ENCODE assay signal across 13 mouse cellular contexts in the genomic region with DNA sequence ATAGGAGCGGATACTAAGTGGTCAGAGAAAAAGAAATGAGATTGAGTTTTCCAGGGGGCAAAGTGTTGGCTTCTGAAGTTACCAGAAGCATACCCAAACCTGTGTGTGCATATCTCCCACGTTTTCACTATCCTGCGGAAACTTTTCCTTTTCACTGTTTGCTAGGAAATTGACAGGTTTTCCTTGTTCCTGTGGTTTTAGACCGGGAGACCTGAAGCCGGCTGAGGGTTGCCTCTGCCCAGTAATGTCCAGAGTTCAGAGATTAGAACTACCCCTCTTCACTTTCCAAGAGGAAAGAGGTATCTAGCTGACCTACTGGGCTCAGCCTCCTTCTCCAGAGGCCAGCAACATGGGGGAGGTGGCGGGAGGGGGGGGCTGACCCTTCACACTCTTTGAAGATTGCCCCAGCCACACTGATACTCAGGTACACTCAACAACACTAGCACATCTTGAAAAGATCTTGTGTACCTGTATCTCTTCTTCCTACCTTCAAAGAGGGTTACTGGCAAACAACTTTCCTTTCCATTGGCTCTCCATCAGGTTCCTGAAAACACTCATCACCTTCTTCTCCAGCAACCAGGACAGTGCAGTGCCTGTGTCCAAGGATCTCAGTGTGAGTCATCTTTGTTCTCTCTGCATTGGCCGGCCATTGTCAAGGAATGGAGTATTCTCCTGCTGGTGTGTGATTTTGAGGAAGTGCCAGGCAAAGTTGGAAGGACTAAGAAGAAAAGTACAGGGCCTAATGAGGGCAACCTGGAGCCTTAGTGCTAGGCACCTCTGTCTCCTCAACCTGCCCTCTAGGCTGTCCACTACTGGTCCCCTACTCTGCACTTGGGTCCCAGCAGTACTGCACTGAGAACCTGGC. TPM values are rescaled to one million over a fixed set of nuclear protein-coding genes. Genes with fewer than 3 reads are reported as not detected.
DNase-seq lines count a peak whose midpoint lies in the region; ATAC-seq lines count a peak whose summit lies in the region.
"Had no signal": no experiment of that assay in that cellular context is flagged by ENCODE, and none has a peak within 500 bp of the region (broad histone marks: within the 10 kb centered on the region; RNA-seq: fewer than 3 reads in every experiment).

No protein-coding gene starts in this region.

- H3K4me1 ChIP-seq in neural tube, embryonic 15.5 days, result peaks cover 30% of the 10 kb centered on the region

- peaks cover 84% of the 10 kb centered on the region for H3K27me3 ChIP-seq in neural tube, embryonic 15.5 days (replicated peaks)
- H3K27me3 ChIP-seq in splenic B cell, adult 2 months (ENCODE audit: control insufficient read depth, insufficient read depth, low read length, poor library complexity, severe bottlenecking), result peaks cover 4% of the 10 kb centered on the region; the same call in 1 of the 2 replicates

- H3K4me3 ChIP-seq in neural tube, embryonic 15.5 days (replicated peaks), result no peak overlapping the region

- no peak overlapping the region for H3K9ac ChIP-seq in neural tube, embryonic 15.5 days (replicated peaks)
- H3K9ac ChIP-seq: liver, postnatal 0 days; midbrain, embryonic 12.5 days had no signal

- WGBS in neural tube, embryonic 15.5 days, result 2% methylated on average over 7 of the region's 7 CpGs

- H3K9me3 ChIP-seq in neural tube, embryonic 15.5 days (replicated peaks), result no peaks in the 10 kb centered on the region
- H3K9me3 ChIP-seq: midbrain, embryonic 12.5 days had no signal

- H3K27ac ChIP-seq in neural tube, embryonic 15.5 days (replicated peaks), result no peak overlapping the region
- H3K27ac ChIP-seq: midbrain, embryonic 12.5 days; stomach, postnatal 0 days had no signal

- intact Hi-C loops in heart, postnatal 14 days (cut with DNase I), result loop anchor here (5.0 to 10.0 kb wide), 3 partner anchors 228 to 1755 kb away; partner anchors contain the start of gene Rftn2
- intact Hi-C loops in heart, postnatal 36 days (cut with DNase I), result loop anchor here (5.0 to 10.0 kb wide), 4 partner anchors 228 to 1745 kb away; partner anchors contain the start of gene Mars2

- H3K4me2 ChIP-seq in neural tube, embryonic 15.5 days, result no peak overlapping the region

- DNase-seq in heart, adult 11 months, result peak; percentile 72
- no peak for DNase-seq in heart, postnatal 14 days
- peak; percentile 54 for DNase-seq in neural tube, embryonic 10.5 days (ENCODE audit: extremely low spot score, low spot score)
- peak; percentile 12 for DNase-seq in splenic B cell, adult 2 months (ENCODE audit: low read depth, low spot score)
- no peak for DNase-seq in cerebellum, adult 11-12 months
- DNase-seq in heart, postnatal 36 days, result no peak
- DNase-seq: left cerebral cortex, postnatal 4 days; liver, postnatal 0 days; right cerebral cortex, postnatal 25 days had no signal

- no peaks in the 10 kb centered on the region for H3K36me3 ChIP-seq in neural tube, embryonic 15.5 days
- no peaks in the 10 kb centered on the region for H3K36me3 ChIP-seq in splenic B cell, adult 2 months (ENCODE audit: control insufficient read depth, insufficient read depth, low read length, poor library complexity, severe bottlenecking)
- H3K36me3 ChIP-seq: midbrain, embryonic 12.5 days had no signal

- no peak for ATAC-seq in neural tube, embryonic 15.5 days (ENCODE audit: low FRiP score)
- ATAC-seq in granulocyte monocyte progenitor cell, adult 5-6 weeks (replicated peaks; ENCODE audit: poor library complexity, severe bottlenecking), result peak; percentile 13; the same call in 1 of the 2 replicates
- ATAC-seq: liver, postnatal 0 days had no signal

RNA-seq across cellular contexts. Expression of gene Satb2, which starts 1.3 kb away (rescaled TPM):
- total RNA-seq in heart, postnatal 14 days (2021), result under 1 TPM; 0.49 to 0.69 TPM
- 1.2 and 1.7 TPM in 2 replicates for polyA plus RNA-seq in neural tube, embryonic 15.5 days (2015; fragmentation: Nextera tagmentation; extraction: Ambion mirVana)
- total RNA-seq in granulocyte monocyte progenitor cell, adult 5-6 weeks (2014; fragmentation: Nextera tagmentation), result 1.0 and 1.9 TPM in 2 replicates
- 0.56 and 7.2 TPM in 2 replicates for total RNA-seq in granulocyte monocyte progenitor cell, adult 5-6 weeks (2017)
- total RNA-seq in heart, postnatal 36 days (2021), result under 1 TPM; 0.35 to 0.36 TPM

Comparison
In these comparisons a context has a peak if more than half of its experiments do, and no peak if none do; other contexts are left out.
1. DNase-seq: peak in heart, adult 11 months (single experiment), neural tube, embryonic 10.5 days (single experiment) and splenic B cell, adult 2 months (single experiment); none in heart, postnatal 14 days (0 of 2), cerebellum, adult 11-12 months (single experiment) and heart, postnatal 36 days (0 of 2).